Mouse (Mus musculus) lung, adult 2 months (tissue): ENCODE results near the gene Atg101.

ENCODE experiments used
- CTCF ChIP-seq: fragments of 200-500 bp; IDR thresholded peaks from 2 replicates; pipeline ENCODE4 v1.5.1; 2011; ENCODE audit warnings: mild to moderate bottlenecking, low read length, control low read depth; ENCODE audit not compliant: insufficient read depth
- POLR2A ChIP-seq: fragments of 200-500 bp; IDR thresholded peaks from 2 replicates; pipeline ENCODE4 v1.6.1; 2011; ENCODE audit warnings: low read depth, mild to moderate bottlenecking, control low read depth, low read length, borderline replicate concordance; ENCODE audit errors: extremely low read depth

- TF ChIP-seq CTCF: no peak
- TF ChIP-seq POLR2A: no peak
Observed at GRCm38 (mm10) chr15:101297988-101298387, 13.9 kb downstream of the Atg101 start.
